Mouse (Mus musculus) C2C12 (cell line): ENCODE results near the gene Reck. TPM values are rescaled to one million over a fixed set of nuclear protein-coding genes. Genes with fewer than 3 reads are reported as not detected.

ENCODE experiments used
- H3K27me3 ChIP-seq: one replicate; pipeline ENCODE4 v1.6.1; 2011; ENCODE audit not compliant: control insufficient read depth, insufficient read depth, insufficient read length
- H3K36me3 ChIP-seq: one replicate; pipeline ENCODE4 v1.6.1; 2011; ENCODE audit not compliant: control insufficient read depth, insufficient read depth
- H3K4me3 ChIP-seq: one replicate; pipeline ENCODE4 v1.5.1; 2011; ENCODE audit warnings: mild to moderate bottlenecking, control low read depth; ENCODE audit not compliant: poor library complexity, insufficient read depth, severe bottlenecking
- H3K79me2 ChIP-seq: one replicate; pipeline ENCODE4 v1.6.1; 2011; ENCODE audit not compliant: control insufficient read depth, insufficient read depth
- H3K79me3 ChIP-seq: one replicate; pipeline ENCODE4 v1.6.1; 2011; ENCODE audit warnings: low read depth, control low read depth
- H3ac ChIP-seq: one replicate; pipeline ENCODE3; 2011; ENCODE audit warnings: low read depth; ENCODE audit not compliant: control insufficient read depth, insufficient read length
- CEBPB ChIP-seq: IDR thresholded peaks from one replicate; pipeline ENCODE4 v1.6.1; 2011; ENCODE audit warnings: low read depth, mild to moderate bottlenecking, control low read depth, moderate library complexity
- CTCF ChIP-seq: IDR thresholded peaks from one replicate; pipeline ENCODE4 v1.5.1; 2011; ENCODE audit not compliant: control insufficient read depth, insufficient read depth, insufficient read length
- FOSL1 ChIP-seq: IDR thresholded peaks from one replicate; pipeline ENCODE4 v1.8.0; 2011; ENCODE audit warnings: mild to moderate bottlenecking, low read length; ENCODE audit not compliant: poor library complexity, insufficient read depth, severe bottlenecking
- MAX ChIP-seq: IDR thresholded peaks from one replicate; pipeline ENCODE4 v1.6.1; 2011; ENCODE audit warnings: mild to moderate bottlenecking, control low read depth
- MYOD1 ChIP-seq: IDR thresholded peaks from one replicate; pipeline ENCODE4 v1.6.1; 2011; ENCODE audit warnings: low read depth; ENCODE audit not compliant: control insufficient read depth, insufficient read length
- MYOG ChIP-seq: IDR thresholded peaks from one replicate; pipeline ENCODE4 v1.6.1; 2011; ENCODE audit not compliant: control insufficient read depth, insufficient read length; ENCODE audit errors: extremely low read depth
- USF1 ChIP-seq: IDR thresholded peaks from one replicate; pipeline ENCODE4 v1.6.1; 2011; ENCODE audit warnings: low read depth, mild to moderate bottlenecking, control low read depth, moderate library complexity
- polyA plus RNA-seq: library from polyadenylated mRNA; unstranded; fragments of >200 nt; fragmentation: generic; extraction: Trizol; gene quantifications from one replicate; pipeline ENCODE4 v1.2.1, GENCODE M21; 2012; ENCODE audit warnings: missing spikeins

Reck gene
- polyA plus RNA-seq, 1 experiment, result 0.61 TPM

- no peak overlapping the region for H3ac ChIP-seq
- no peaks in the 10 kb centered on the region for H3K36me3 ChIP-seq
- H3K79me2 ChIP-seq, result no peaks in the 10 kb centered on the region
- TF ChIP-seq MYOG, result no peak
- TF ChIP-seq CTCF, result no peak
- no peak for TF ChIP-seq USF1
- TF ChIP-seq CEBPB, result no peak
- no peak for TF ChIP-seq FOSL1
- TF ChIP-seq MYOD1, result no peak
- no peaks in the 10 kb centered on the region for H3K79me3 ChIP-seq
- peaks cover 14% of the 10 kb centered on the region for H3K27me3 ChIP-seq
- no peak overlapping the region for H3K4me3 ChIP-seq
Observed at GRCm38 (mm10) chr4:43869821-43870220, 5.5 kb upstream of the Reck start.

GRCm38 (mm10) chr4:43874501-43874900 lies 829 bp upstream of the Reck start:
- H3K4me3 ChIP-seq, result no peak overlapping the region
- no peak overlapping the region for H3ac ChIP-seq
- H3K79me2 ChIP-seq, result no peaks in the 10 kb centered on the region
- no peaks in the 10 kb centered on the region for H3K36me3 ChIP-seq
- peaks cover 14% of the 10 kb centered on the region for H3K27me3 ChIP-seq
- H3K79me3 ChIP-seq, result no peaks in the 10 kb centered on the region
- no peak for TF ChIP-seq FOSL1
- no peak for TF ChIP-seq CEBPB
- TF ChIP-seq USF1, result no peak
- no peak for TF ChIP-seq MYOD1
- no peak for TF ChIP-seq MYOG
- no peak for TF ChIP-seq MAX
- TF ChIP-seq CTCF, result no peak

GRCm38 (mm10) chr4:43875919-43876411 lies 635 bp downstream of the Reck start:
- Histone ChIP-seq H3K4me3 (peak overlapping the region; percentile 43), H3K79me2 (no peaks in the 10 kb centered on the region), H3K79me3 (no peaks in the 10 kb centered on the region), H3ac (peak overlapping the region; percentile 75), H3K27me3 (peaks cover 13% of the 10 kb centered on the region), H3K36me3 (no peaks in the 10 kb centered on the region)
- no peak for TF ChIP-seq MAX
- no peak for TF ChIP-seq MYOD1
- TF ChIP-seq MYOG, result no peak

- TF ChIP-seq FOSL1 (no peak), MYOD1 (no peak), MAX (no peak), MYOG (no peak), CEBPB (no peak), USF1 (no peak), CTCF (no peak)
Observed at GRCm38 (mm10) chr4:43877230-43877629, 1.9 kb downstream of the Reck start.

GRCm38 (mm10) chr4:43878121-43878776 lies 2.9 kb downstream of the Reck start:
- TF ChIP-seq USF1 (no peak), CEBPB (no peak), MAX (no peak), MYOD1 (no peak), MYOG (no peak), FOSL1 (no peak), CTCF (no peak)
- Histone ChIP-seq H3K27me3 (peaks cover under 1% of the 10 kb centered on the region), H3K36me3 (no peaks in the 10 kb centered on the region), H3K79me2 (no peaks in the 10 kb centered on the region), H3ac (no peak overlapping the region), H3K79me3 (no peaks in the 10 kb centered on the region), H3K4me3 (no peak overlapping the region)

More at GRCm38 (mm10) chr4:43877230-43877629, 1.9 kb downstream of the Reck start:
- H3K79me2 ChIP-seq, result no peaks in the 10 kb centered on the region
- H3ac ChIP-seq, result no peak overlapping the region
- no peaks in the 10 kb centered on the region for H3K36me3 ChIP-seq
- H3K4me3 ChIP-seq, result no peak overlapping the region
- no peaks in the 10 kb centered on the region for H3K79me3 ChIP-seq
- peaks cover 7% of the 10 kb centered on the region for H3K27me3 ChIP-seq
